Mouse (Mus musculus) myocyte (in vitro differentiated cells): Measurements from ENCODE around the gene Rragd.

ENCODE experiments used
- CEBPB ChIP-seq: IDR thresholded peaks from 2 replicates; pipeline ENCODE4 v1.6.1; 2011; ENCODE audit warnings: mild to moderate bottlenecking, moderate library complexity; ENCODE audit not compliant: poor library complexity, insufficient read depth, severe bottlenecking
- MAX ChIP-seq: IDR thresholded peaks from one replicate; pipeline ENCODE4 v1.6.1; 2011; ENCODE audit warnings: low read depth, mild to moderate bottlenecking, control low read depth
- MYOD1 ChIP-seq, 3 experiments: IDR thresholded peaks; one replicate each; pipeline ENCODE4 v1.6.1; 2011; ENCODE audit warnings: control low read depth in 2 of 3, low read depth in 2 of 3, mild to moderate bottlenecking in 2 of 3, moderate library complexity in 1 of 3; ENCODE audit not compliant: insufficient read length in 2 of 3, control insufficient read depth in 1 of 3
- MYOG ChIP-seq, 3 experiments: IDR thresholded peaks; one replicate each; pipeline ENCODE4 v1.6.1; 2011; ENCODE audit warnings: control low read depth in 2 of 3, low read depth in 2 of 3, mild to moderate bottlenecking in 2 of 3; ENCODE audit not compliant: insufficient read length in 2 of 3, control insufficient read depth in 1 of 3, insufficient read depth in 1 of 3
- POLR2A ChIP-seq: IDR thresholded peaks from one replicate; pipeline ENCODE4 v1.6.1; 2011; ENCODE audit warnings: low read depth, mild to moderate bottlenecking, control low read depth, moderate library complexity; ENCODE audit not compliant: insufficient read length
- POLR2AphosphoS2 ChIP-seq: IDR thresholded peaks from one replicate; pipeline ENCODE4 v1.6.1; 2011; ENCODE audit warnings: low read depth, control low read depth; ENCODE audit not compliant: insufficient read length
- SRF ChIP-seq: IDR thresholded peaks from one replicate; pipeline ENCODE4 v1.6.1; 2011; ENCODE audit warnings: low read depth; ENCODE audit not compliant: control insufficient read depth, insufficient read length
- TCF12 ChIP-seq: IDR thresholded peaks from one replicate; pipeline ENCODE4 v1.6.1; 2011; ENCODE audit warnings: mild to moderate bottlenecking, control low read depth; ENCODE audit not compliant: poor library complexity, insufficient read depth, severe bottlenecking
- USF1 ChIP-seq: IDR thresholded peaks from one replicate; pipeline ENCODE4 v1.6.1; 2011; ENCODE audit warnings: low read depth, mild to moderate bottlenecking, control low read depth, moderate library complexity

- no peak for TF ChIP-seq POLR2A
- TF ChIP-seq SRF: no peak
- no peak for TF ChIP-seq CEBPB
- TF ChIP-seq MYOG (IDR thresholded peaks at IDR 0.05; ENCODE audit: control insufficient read depth in 1 of 3, insufficient read depth in 1 of 3, insufficient read length in 2 of 3, low read depth in 2 of 3): no peak
- no peak for TF ChIP-seq USF1
- TF ChIP-seq POLR2AphosphoS2: no peak
- TF ChIP-seq MAX: no peak
- TF ChIP-seq TCF12: no peak
- no peak for TF ChIP-seq MYOD1 (IDR thresholded peaks at IDR 0.05; ENCODE audit: control insufficient read depth in 1 of 3, insufficient read length in 2 of 3, low read depth in 2 of 3)
Observed at GRCm38 (mm10) chr4:32961394-32961793, 21.4 kb upstream of the Rragd start.
